In genomic region chr3:125937536-125938091, GRCm38 (mm10) we compare ENCODE assay signal across 8 mouse cellular contexts. TPM values are rescaled to one million over a fixed set of nuclear protein-coding genes. Genes with fewer than 3 reads are reported as not detected.
DNase-seq lines count a peak whose midpoint lies in the region; ATAC-seq and TF ChIP-seq lines count a peak whose summit lies in the region.

No protein-coding gene starts in this region.

- peak overlapping the region; percentile 51 for H3K4me3 ChIP-seq in lung, embryonic 14.5 days (ENCODE audit: low read depth, low read length)
- peak overlapping the region; percentile 51 for H3K4me3 ChIP-seq in embryonic facial prominence, embryonic 11.5 days (ENCODE audit: low read depth, low read length)
- peak overlapping the region; percentile 72 for H3K4me3 ChIP-seq in hindbrain, embryonic 13.5 days
- peak overlapping the region in 1 of 2 experiments; percentile 28; a peak in 3 of 4 replicates for H3K4me3 ChIP-seq in liver, embryonic 14.5 days (ENCODE audit: insufficient read depth in 1 of 2, low read depth in 2 of 2, low read length in 2 of 2)
- H3K4me3 ChIP-seq in stomach, embryonic 15.5 days (replicated peaks) = peak overlapping the region; percentile 56

- no peaks in the 10 kb centered on the region for H3K36me3 ChIP-seq in lung, embryonic 14.5 days (ENCODE audit: insufficient read depth)
- no peaks in the 10 kb centered on the region for H3K36me3 ChIP-seq in embryonic facial prominence, embryonic 11.5 days (replicated peaks; ENCODE audit: control insufficient read depth, insufficient read depth, low read depth, low read length)
- H3K36me3 ChIP-seq in hindbrain, embryonic 13.5 days = no peaks in the 10 kb centered on the region
- H3K36me3 ChIP-seq in liver, embryonic 14.5 days (replicated peaks; ENCODE audit: control insufficient read depth, insufficient read depth, low read depth) = no peaks in the 10 kb centered on the region
- H3K36me3 ChIP-seq in stomach, embryonic 15.5 days = no peaks in the 10 kb centered on the region

- H3K27ac ChIP-seq in lung, embryonic 14.5 days (ENCODE audit: low read depth) = no peak overlapping the region; the same call in 1 of the 2 replicates
- H3K27ac ChIP-seq in embryonic facial prominence, embryonic 11.5 days (replicated peaks; ENCODE audit: low read depth, low read length) = no peak overlapping the region
- H3K27ac ChIP-seq in hindbrain, embryonic 13.5 days = peak overlapping the region; percentile 30; the same call in 1 of the 2 replicates
- no peak overlapping the region for H3K27ac ChIP-seq in liver, embryonic 14.5 days
- peak overlapping the region; percentile 67 for H3K27ac ChIP-seq in stomach, embryonic 15.5 days

- H3K9ac ChIP-seq in lung, embryonic 14.5 days = peak overlapping the region; percentile 20; the same call in 1 of the 2 replicates
- H3K9ac ChIP-seq in embryonic facial prominence, embryonic 11.5 days (replicated peaks; ENCODE audit: low read length) = peak overlapping the region; percentile 48
- H3K9ac ChIP-seq in hindbrain, embryonic 13.5 days = peak overlapping the region; percentile 80
- H3K9ac ChIP-seq in liver, embryonic 14.5 days (replicated peaks) = no peak overlapping the region
- H3K9ac ChIP-seq in stomach, embryonic 15.5 days = peak overlapping the region; percentile 48

- peak; percentile 76 for ATAC-seq in lung, embryonic 14.5 days (ENCODE audit: insufficient read depth)
- ATAC-seq in embryonic facial prominence, embryonic 11.5 days (replicated peaks; ENCODE audit: insufficient number of reproducible peaks, low FRiP score, low TSS enrichment, low read depth) = peak; percentile 67
- peak; percentile 67; the same call in 1 of the 2 replicates for ATAC-seq in hindbrain, embryonic 13.5 days (ENCODE audit: low FRiP score)
- 0 out of 2 replicates have a peak, but pooled peaks have one; percentile 18 for ATAC-seq in liver, embryonic 14.5 days (ENCODE audit: insufficient read depth)
- ATAC-seq in stomach, embryonic 15.5 days (ENCODE audit: insufficient read depth, low FRiP score, low read depth) = peak; percentile 37
- no peak for ATAC-seq in megakaryocyte-erythroid progenitor cell, adult 5-6 weeks (replicated peaks; ENCODE audit: low FRiP score, low TSS enrichment, poor library complexity, severe bottlenecking)

- peak; percentile 22 for DNase-seq in lung, embryonic 14.5 days
- no peak for DNase-seq in lung, postnatal 14 days
- peak; percentile 26 for DNase-seq in embryonic facial prominence, embryonic 11.5 days (ENCODE audit: low spot score)
- DNase-seq in liver, embryonic 14.5 days (ENCODE audit: low read depth in 3 of 3, low spot score in 3 of 3) = no peak
- DNase-seq in frontal cortex, postnatal 14 days (ENCODE audit: low spot score in 2 of 2) = no peak

- TF ChIP-seq CTCF in lung, embryonic 14.5 days (IDR thresholded peaks at IDR 0.05; ENCODE audit: low read depth) = no peak
- no peak for TF ChIP-seq CTCF in liver, embryonic 14.5 days (IDR thresholded peaks at IDR 0.05; ENCODE audit: low read depth)

- H3K4me2 ChIP-seq in lung, embryonic 14.5 days = peak overlapping the region; percentile 79
- H3K4me2 ChIP-seq in embryonic facial prominence, embryonic 11.5 days (ENCODE audit: low read depth, low read length) = peak overlapping the region; percentile 94
- H3K4me2 ChIP-seq in hindbrain, embryonic 13.5 days = peak overlapping the region; percentile 91
- H3K4me2 ChIP-seq in liver, embryonic 14.5 days (ENCODE audit: low read depth) = peak overlapping the region; percentile 47
- peak overlapping the region; percentile 92 for H3K4me2 ChIP-seq in stomach, embryonic 15.5 days

- no peaks in the 10 kb centered on the region for H3K9me3 ChIP-seq in lung, embryonic 14.5 days (ENCODE audit: low read depth, low read length)
- H3K9me3 ChIP-seq in embryonic facial prominence, embryonic 11.5 days (replicated peaks; ENCODE audit: control insufficient read depth, low read length) = no peaks in the 10 kb centered on the region
- no peaks in the 10 kb centered on the region for H3K9me3 ChIP-seq in hindbrain, embryonic 13.5 days
- no peaks in the 10 kb centered on the region for H3K9me3 ChIP-seq in liver, embryonic 14.5 days (ENCODE audit: control insufficient read depth, low read length)
- H3K9me3 ChIP-seq in stomach, embryonic 15.5 days = no peaks in the 10 kb centered on the region

- no peaks in the 10 kb centered on the region for H3K4me1 ChIP-seq in lung, embryonic 14.5 days (ENCODE audit: insufficient read depth)
- H3K4me1 ChIP-seq in embryonic facial prominence, embryonic 11.5 days (ENCODE audit: control insufficient read depth, insufficient read depth, low read length) = no peaks in the 10 kb centered on the region
- H3K4me1 ChIP-seq in hindbrain, embryonic 13.5 days (replicated peaks) = peaks cover 8% of the 10 kb centered on the region
- no peaks in the 10 kb centered on the region for H3K4me1 ChIP-seq in liver, embryonic 14.5 days (replicated peaks; ENCODE audit: control insufficient read depth in 2 of 2, insufficient read depth in 2 of 2, low read length in 1 of 2)
- 0 out of 2 replicates have a peak, but pooled peaks cover 7% of the 10 kb centered on the region for H3K4me1 ChIP-seq in stomach, embryonic 15.5 days

- TF ChIP-seq EP300 in liver, embryonic 14.5 days (IDR thresholded peaks at IDR 0.05; ENCODE audit: low read depth) = no peak

- H3K27me3 ChIP-seq in lung, embryonic 14.5 days (ENCODE audit: insufficient read depth, low read length) = peaks cover 33% of the 10 kb centered on the region
- peaks cover 22% of the 10 kb centered on the region for H3K27me3 ChIP-seq in embryonic facial prominence, embryonic 11.5 days (ENCODE audit: control insufficient read depth, insufficient read depth, low read length)
- H3K27me3 ChIP-seq in hindbrain, embryonic 13.5 days = peaks cover 7% of the 10 kb centered on the region
- H3K27me3 ChIP-seq in liver, embryonic 14.5 days (ENCODE audit: control insufficient read depth, insufficient read depth, low read length) = peaks cover 22% of the 10 kb centered on the region
- H3K27me3 ChIP-seq in stomach, embryonic 15.5 days (replicated peaks) = peaks cover 13% of the 10 kb centered on the region

- WGBS in lung, embryonic 14.5 days = under 1% methylated on average over 43 of the region's 43 CpGs
- WGBS in embryonic facial prominence, embryonic 11.5 days = 2% methylated on average over 40 of the region's 43 CpGs
- WGBS in hindbrain, embryonic 13.5 days = 1% methylated on average over 43 of the region's 43 CpGs
- WGBS in liver, embryonic 14.5 days (ENCODE audit: insufficient replicate concordance) = 2% methylated on average over 43 of the region's 43 CpGs
- 1% methylated on average over 43 of the region's 43 CpGs for WGBS in stomach, embryonic 15.5 days

RNA-seq across cellular contexts. Expression of gene Ugt8a, which starts 0.8 kb away (rescaled TPM):
- polyA plus RNA-seq in lung, embryonic 14.5 days (2014; fragmentation: Nextera tagmentation; extraction: Ambion mirVana) = 3.7 and 4.0 TPM in 2 replicates
- polyA plus RNA-seq in embryonic facial prominence, embryonic 11.5 days (2014; fragmentation: Nextera tagmentation; extraction: Ambion mirVana) = 1.8 and 2.1 TPM in 2 replicates
- polyA plus RNA-seq in hindbrain, embryonic 13.5 days (2015; fragmentation: Nextera tagmentation; extraction: Ambion mirVana) = 3.5 and 3.9 TPM in 2 replicates
- 0.05 and 0.15 TPM in 2 replicates for polyA plus RNA-seq in liver, embryonic 14.5 days (2012; rRNA removed)
- 0.06 and 0.28 TPM in 2 replicates for polyA plus RNA-seq in liver, embryonic 14.5 days (2014; fragmentation: Nextera tagmentation; extraction: Ambion mirVana)
- polyA plus RNA-seq in stomach, embryonic 15.5 days (2015; fragmentation: Nextera tagmentation; extraction: Ambion mirVana) = 14.5 and 15.8 TPM in 2 replicates
- total RNA-seq in megakaryocyte-erythroid progenitor cell, adult 5-6 weeks (2014; fragmentation: Nextera tagmentation) = 1.0 and 1.7 TPM in 2 replicates
- total RNA-seq in megakaryocyte-erythroid progenitor cell, adult 5-6 weeks (2017) = 1.8 TPM in 1 of 2 replicates, not detected in the other

Comparison
In these comparisons a context has a peak if more than half of its experiments do, and no peak if none do; other contexts are left out.
1. DNase-seq: peak in lung, embryonic 14.5 days (single experiment) and embryonic facial prominence, embryonic 11.5 days (single experiment); none in lung, postnatal 14 days (single experiment), liver, embryonic 14.5 days (0 of 3) and frontal cortex, postnatal 14 days (0 of 2).
2. H3K27ac ChIP-seq: peak in hindbrain, embryonic 13.5 days (single experiment) and stomach, embryonic 15.5 days (single experiment); none in lung, embryonic 14.5 days (single experiment), embryonic facial prominence, embryonic 11.5 days (single experiment) and liver, embryonic 14.5 days (single experiment).
3. Peak in every context shown above with its lines, with median percentiles within 50 percentile points of each other: H3K4me2 ChIP-seq.